9 mouse cellular contexts compared by ENCODE assay signal in the genomic region with DNA sequence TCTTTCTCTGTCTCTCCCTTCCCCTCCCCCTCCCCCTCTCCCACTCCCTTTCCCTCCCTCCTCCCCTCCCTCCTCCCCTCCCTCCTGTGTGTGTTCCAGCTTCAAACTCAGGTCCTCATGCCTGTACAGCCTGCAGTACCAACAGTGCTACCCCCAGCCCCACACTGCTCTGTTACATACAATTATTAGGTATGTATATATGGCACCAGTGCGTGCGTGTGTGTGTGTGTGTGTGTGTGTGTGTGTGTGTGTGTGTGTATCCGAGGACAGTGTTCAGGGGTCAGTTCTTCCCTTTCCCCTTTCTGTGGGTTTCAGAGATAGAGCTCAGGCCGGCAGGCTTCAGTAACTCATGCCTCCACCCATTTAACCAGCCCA. TPM values are rescaled to one million over a fixed set of nuclear protein-coding genes. Genes with fewer than 3 reads are reported as not detected.
"Had no signal": no experiment of that assay in that cellular context is flagged by ENCODE, and none has a peak within 500 bp of the region (broad histone marks: within the 10 kb centered on the region; RNA-seq: fewer than 3 reads in every experiment).

No protein-coding gene starts in this region.

- DNase-seq: lung, adult 18-20 months; lung, postnatal 36 days; spleen, adult 18-20 months; thymus, postnatal 4 days had no signal

- H3K9ac ChIP-seq: limb, embryonic 13.5 days; liver, embryonic 14.5 days; neural tube, embryonic 12.5 days had no signal

- H3K9me3 ChIP-seq: limb, embryonic 13.5 days; neural tube, embryonic 12.5 days had no signal

- H3K27me3 ChIP-seq: limb, embryonic 13.5 days; neural tube, embryonic 12.5 days had no signal

- H3K36me3 ChIP-seq: neural tube, embryonic 12.5 days had no signal

- H3K4me2 ChIP-seq: limb, embryonic 13.5 days; neural tube, embryonic 12.5 days had no signal

- H3K27ac ChIP-seq: kidney, postnatal 0 days; limb, embryonic 13.5 days; liver, embryonic 14.5 days; neural tube, embryonic 12.5 days had no signal

- H3K4me3 ChIP-seq: limb, embryonic 13.5 days; neural tube, embryonic 12.5 days had no signal

RNA-seq across cellular contexts. Expression of a gene that starts 52.9 kb away (rescaled TPM):
- total RNA-seq: liver, adult 2 months had no signal
